Mouse (Mus musculus): ENCODE data around the gene Rnf40.

- TF ChIP-seq CTCF (IDR thresholded peaks at IDR 0.05; ENCODE audit: low read depth) (peak; percentile 51), EP300 (IDR thresholded peaks at IDR 0.05; ENCODE audit: low read depth) (peak; percentile 80)
Measured at GRCm38 (mm10) chr7:127586149-127586548, 2.4 kb upstream of the Rnf40 start.

Measured in liver, embryonic 14.5 days (tissue).